Mouse (Mus musculus): ENCODE measurements around the gene Tmem43. TPM values are rescaled to one million over a fixed set of nuclear protein-coding genes. Genes with fewer than 3 reads are reported as not detected.

The Tmem43 gene
- 82.3 and 87.5 TPM in 2 replicates for polyA plus RNA-seq (2012; ENCODE audit: insufficient read depth, insufficient read length, missing spikeins)

DNA sequence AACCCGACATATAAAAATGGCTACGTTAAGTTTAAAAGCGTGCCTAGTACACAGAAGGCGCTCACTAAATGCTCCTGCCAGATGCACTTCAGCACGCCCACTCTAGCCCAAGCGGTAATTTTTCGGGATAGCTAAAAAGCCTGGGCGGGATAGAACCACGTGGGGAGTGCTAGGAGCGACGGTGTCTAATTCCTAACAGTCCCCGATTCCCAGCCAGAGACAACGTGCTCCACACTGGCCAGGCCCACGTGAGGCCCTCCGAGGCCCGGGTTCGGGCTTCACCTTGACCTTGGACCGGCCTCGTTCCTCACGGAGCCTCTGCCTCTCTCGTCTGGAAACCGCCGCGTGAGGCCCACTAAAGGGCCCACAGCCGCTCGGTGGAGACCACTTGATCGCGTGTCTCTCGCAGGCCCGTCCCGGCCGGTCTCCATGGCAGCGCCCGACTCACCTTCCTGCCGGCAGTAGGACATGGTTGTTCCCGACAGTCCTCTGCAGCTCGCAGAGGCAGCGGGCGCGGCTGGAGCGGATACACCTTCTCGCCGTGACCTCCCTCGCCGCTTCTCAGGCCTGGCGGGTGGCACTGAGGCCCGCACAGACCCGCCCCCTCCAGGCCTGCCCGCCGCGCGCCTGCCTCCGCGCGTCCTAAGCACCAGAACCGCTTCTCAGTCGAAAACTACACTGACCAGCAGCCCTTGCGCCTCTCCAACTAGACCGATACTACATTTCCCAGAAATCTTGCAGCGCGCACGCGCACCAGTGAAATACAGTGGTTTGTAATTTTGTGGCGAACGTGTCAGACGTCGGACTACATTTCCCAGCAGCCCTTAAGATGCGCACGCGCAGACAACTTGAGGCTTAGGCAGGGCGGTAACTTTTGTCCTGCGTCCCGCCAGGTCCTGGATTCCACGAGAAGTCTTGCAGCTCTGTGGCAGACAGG is at the start of gene Tmem43, which contains the start of gene Chchd4:
Gene Tmem43, plus strand, starts transcription at position 836 of the 937 bp plus-strand sequence.
Gene Chchd4, minus strand, starts transcription at position 679 of the 937 bp plus-strand sequence.
- Histone ChIP-seq H3K4me1 (ENCODE audit: control insufficient read depth, insufficient read depth, low read length) (peaks cover 29% of the 10 kb centered on the region), H3K4me3 (ENCODE audit: insufficient read depth, low read length) (peak within 1 kb of the TSS; percentile 75), H3K27ac (ENCODE audit: insufficient read depth, low read depth, low read length) (peak within 1 kb of the TSS; percentile 80)
- TF ChIP-seq CTCF (IDR thresholded peaks at IDR 0.05; ENCODE audit: low read depth, low read length) (no peak), POLR2A (IDR thresholded peaks at IDR 0.05; ENCODE audit: borderline replicate concordance, low read depth, low read length) (no peak)

DNA sequence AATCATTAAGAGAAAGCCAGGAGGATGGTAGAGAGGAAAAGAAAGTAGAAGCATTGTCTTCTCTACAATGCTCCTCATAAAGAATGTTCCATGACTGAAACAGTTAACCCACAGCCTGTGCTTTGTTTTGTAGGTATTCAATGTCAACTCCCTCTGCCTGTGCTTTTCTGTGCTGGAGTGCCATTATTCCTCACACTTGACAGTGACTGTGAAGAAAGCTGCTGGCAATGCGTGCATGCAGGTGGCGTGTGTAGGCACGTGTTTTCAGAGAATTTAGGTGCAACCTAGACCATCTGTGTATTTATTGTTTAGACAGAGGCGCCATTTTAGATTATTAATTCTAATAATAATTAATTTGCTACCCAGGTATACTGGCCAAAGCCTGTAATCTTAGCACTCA is 49.4 kb upstream of the Tmem43 start:
- Histone ChIP-seq H3K27ac (ENCODE audit: insufficient read depth, low read depth, low read length) (no peak overlapping the region), H3K4me3 (ENCODE audit: insufficient read depth, low read length) (no peak overlapping the region), H3K4me1 (ENCODE audit: control insufficient read depth, insufficient read depth, low read length) (no peaks in the 10 kb centered on the region)
- TF ChIP-seq CTCF (IDR thresholded peaks at IDR 0.05; ENCODE audit: low read depth, low read length) (no peak), POLR2A (IDR thresholded peaks at IDR 0.05; ENCODE audit: borderline replicate concordance, low read depth, low read length) (no peak)

DNA sequence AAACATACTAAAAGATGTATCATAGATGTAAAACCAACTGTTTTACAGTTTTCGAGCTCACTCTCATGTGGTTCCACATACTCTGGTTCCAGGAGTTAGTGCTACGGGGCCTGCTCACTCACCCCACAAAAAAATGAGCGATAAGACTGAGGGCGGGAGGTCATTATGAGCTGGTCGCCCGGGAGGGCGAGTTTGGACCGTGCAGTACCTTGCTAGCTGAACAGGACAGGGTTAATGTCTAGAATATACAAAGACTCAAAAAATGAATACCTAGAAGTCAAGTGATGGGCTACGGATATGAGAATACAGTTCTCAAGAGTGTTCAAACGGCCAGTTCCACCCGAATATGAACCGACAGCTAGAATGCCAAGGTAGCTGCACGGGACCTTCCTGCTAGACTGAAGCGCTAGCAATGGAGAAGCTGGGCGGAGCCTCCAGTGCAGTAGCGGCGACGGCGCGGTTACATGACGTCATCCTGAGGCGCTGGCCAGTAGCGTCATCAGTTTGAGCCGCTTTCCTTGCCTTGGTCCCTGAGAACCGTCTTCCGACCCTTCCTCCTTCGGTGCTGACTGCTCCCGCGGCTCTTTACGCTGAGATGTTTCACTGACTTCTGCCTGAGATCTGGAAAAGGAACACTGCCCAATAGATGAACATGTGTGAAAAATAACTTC is 32.9 kb upstream of the Tmem43 start:
- TF ChIP-seq POLR2A (IDR thresholded peaks at IDR 0.05; ENCODE audit: borderline replicate concordance, low read depth, low read length): no peak
- Histone ChIP-seq H3K4me3 (ENCODE audit: insufficient read depth, low read length) (peak overlapping the region; percentile 68), H3K27ac (ENCODE audit: insufficient read depth, low read depth, low read length) (peak overlapping the region; percentile 41), H3K4me1 (ENCODE audit: control insufficient read depth, insufficient read depth, low read length) (peaks cover 3% of the 10 kb centered on the region; the same call in 1 of the 2 replicates)

DNA sequence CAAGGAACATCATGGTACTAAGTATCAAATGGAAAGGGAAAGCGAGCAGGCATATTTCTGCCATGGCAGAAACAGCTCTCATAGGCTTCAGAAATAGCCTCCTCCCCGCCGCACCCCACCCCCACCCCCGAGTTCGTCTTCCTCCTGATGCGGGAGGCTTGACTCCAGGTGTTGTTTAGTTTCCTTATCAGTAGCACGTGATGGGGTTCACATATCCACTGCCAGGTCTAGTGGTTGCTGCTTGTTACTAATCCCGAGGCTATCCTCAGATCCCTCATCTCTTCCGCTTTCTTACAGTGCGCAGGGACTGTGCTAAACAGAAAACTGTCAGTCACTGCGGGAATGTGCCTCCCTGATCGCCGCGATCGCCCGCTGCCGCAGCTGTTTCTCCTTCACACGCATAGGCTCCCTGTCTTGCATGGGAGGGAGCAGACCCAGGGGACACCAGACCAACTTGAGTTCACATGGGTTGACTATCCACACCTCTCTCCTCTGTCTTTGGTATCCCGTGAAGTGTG is 32.3 kb upstream of the Tmem43 start:
- Histone ChIP-seq H3K4me1 (ENCODE audit: control insufficient read depth, insufficient read depth, low read length) (peaks cover 3% of the 10 kb centered on the region; the same call in 1 of the 2 replicates), H3K27ac (ENCODE audit: insufficient read depth, low read depth, low read length) (peak overlapping the region; percentile 41), H3K4me3 (ENCODE audit: insufficient read depth, low read length) (peak overlapping the region; percentile 68)
- TF ChIP-seq CTCF (IDR thresholded peaks at IDR 0.05; ENCODE audit: low read depth, low read length) (no peak), POLR2A (IDR thresholded peaks at IDR 0.05; ENCODE audit: borderline replicate concordance, low read depth, low read length) (no peak)

DNA sequence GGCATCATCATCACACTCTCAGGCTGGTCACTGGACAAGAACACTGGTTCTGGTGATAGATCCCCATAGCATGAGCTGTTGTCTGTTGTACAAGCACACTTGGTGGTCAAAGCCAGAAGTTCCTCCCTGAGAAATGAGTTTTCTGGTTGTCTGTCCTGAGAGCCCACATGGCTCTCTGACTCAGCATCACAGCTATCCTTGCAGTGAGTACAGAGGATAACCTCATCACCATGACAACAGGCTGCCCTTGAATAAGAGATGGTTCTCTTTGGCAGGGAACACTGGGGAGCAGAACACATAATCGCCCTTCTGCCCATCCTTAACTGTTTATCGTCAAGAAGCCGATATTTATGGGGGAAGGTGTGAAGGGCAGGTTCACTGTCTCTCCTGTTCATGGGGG is 28.2 kb upstream of the Tmem43 start:
- Histone ChIP-seq H3K4me3 (ENCODE audit: insufficient read depth, low read length) (no peak overlapping the region), H3K4me1 (ENCODE audit: control insufficient read depth, insufficient read depth, low read length) (peaks cover 3% of the 10 kb centered on the region; the same call in 1 of the 2 replicates), H3K27ac (ENCODE audit: insufficient read depth, low read depth, low read length) (no peak overlapping the region)
- TF ChIP-seq POLR2A (IDR thresholded peaks at IDR 0.05; ENCODE audit: borderline replicate concordance, low read depth, low read length) (no peak), CTCF (IDR thresholded peaks at IDR 0.05; ENCODE audit: low read depth, low read length) (no peak)

DNA sequence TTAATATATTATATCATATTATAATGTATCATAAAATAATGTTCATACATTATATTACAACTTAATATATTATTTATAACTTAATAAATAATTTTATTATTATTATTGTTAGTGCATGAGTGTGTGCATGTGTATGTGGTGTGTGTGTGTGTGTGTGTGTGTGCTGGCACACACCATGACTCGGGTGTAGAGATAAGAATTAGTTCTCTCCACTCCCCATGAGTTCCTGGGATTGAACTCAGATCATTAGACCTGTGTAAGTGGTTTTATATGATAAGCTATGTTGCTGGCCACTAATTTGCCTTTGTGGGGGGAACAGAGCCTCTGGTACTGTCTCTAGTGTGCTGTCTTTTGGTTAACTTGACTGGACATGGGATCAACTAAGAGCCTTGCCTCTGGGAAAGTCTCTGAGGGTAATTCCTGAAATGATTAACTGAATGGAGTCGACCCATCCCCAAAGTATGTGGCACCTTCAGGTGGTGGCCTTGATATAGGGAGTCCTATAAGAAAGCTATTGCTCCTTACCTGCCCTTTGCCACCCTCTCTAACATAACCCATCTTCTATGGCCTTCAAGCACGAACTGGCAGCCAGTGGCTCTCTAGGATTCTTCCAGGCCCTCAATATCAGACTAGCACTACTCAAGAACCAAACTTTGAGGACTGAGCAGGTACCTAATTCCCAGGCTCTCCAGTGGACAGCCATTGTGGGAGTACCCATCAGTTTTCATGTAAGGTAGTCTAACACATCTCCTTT is 23.9 kb upstream of the Tmem43 start:
- no peaks in the 10 kb centered on the region for H3K4me1 ChIP-seq (ENCODE audit: control insufficient read depth, insufficient read depth, low read length)
- H3K27ac ChIP-seq (ENCODE audit: insufficient read depth, low read depth, low read length): no peak overlapping the region
- H3K4me3 ChIP-seq (ENCODE audit: insufficient read depth, low read length): no peak overlapping the region
- TF ChIP-seq POLR2A (IDR thresholded peaks at IDR 0.05; ENCODE audit: borderline replicate concordance, low read depth, low read length) (no peak), CTCF (IDR thresholded peaks at IDR 0.05; ENCODE audit: low read depth, low read length) (no peak)

DNA sequence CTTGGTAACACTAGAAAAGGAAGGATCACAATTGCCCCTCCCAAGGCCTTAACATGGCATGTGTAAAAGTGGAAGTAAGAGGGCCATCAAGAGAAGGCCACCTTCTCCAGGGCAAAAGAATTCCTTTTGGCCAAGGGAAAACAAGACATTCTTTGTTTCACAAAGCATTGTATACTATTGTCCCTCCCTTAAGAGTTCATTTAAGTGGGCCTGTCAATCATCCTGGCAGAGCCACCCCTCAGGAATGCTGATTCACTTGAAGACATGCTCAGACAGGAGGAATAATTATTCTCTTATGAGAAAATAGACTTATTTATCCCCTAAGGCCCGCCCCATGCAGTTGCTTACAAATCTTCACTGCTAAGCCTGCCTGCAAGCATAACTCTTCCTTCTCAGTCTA is 21.4 kb upstream of the Tmem43 start:
- Histone ChIP-seq H3K27ac (ENCODE audit: insufficient read depth, low read depth, low read length) (no peak overlapping the region), H3K4me3 (ENCODE audit: insufficient read depth, low read length) (no peak overlapping the region), H3K4me1 (ENCODE audit: control insufficient read depth, insufficient read depth, low read length) (no peaks in the 10 kb centered on the region)
- TF ChIP-seq CTCF (IDR thresholded peaks at IDR 0.05; ENCODE audit: low read depth, low read length): no peak
- no peak for TF ChIP-seq POLR2A (IDR thresholded peaks at IDR 0.05; ENCODE audit: borderline replicate concordance, low read depth, low read length)

DNA sequence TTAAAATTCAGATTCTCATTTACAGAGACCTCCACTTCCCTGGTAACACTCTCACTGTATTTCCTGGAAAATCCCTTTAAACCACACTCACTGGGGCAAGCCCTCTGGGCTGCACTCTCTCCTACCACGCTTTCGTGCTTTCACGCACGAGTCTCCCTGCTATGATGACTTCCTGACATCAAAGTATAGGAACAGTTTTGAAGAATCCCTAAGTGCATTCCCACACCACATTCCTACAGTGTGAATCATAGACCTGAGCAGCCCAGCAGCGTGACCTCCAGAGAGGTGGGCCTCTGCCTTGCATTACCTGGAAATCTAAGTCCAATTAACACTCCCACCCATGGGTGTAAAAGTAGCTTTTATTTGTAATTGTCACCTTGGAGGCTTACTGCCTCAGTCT is 19.0 kb upstream of the Tmem43 start:
- Histone ChIP-seq H3K4me1 (ENCODE audit: control insufficient read depth, insufficient read depth, low read length) (no peaks in the 10 kb centered on the region), H3K4me3 (ENCODE audit: insufficient read depth, low read length) (no peak overlapping the region)

DNA sequence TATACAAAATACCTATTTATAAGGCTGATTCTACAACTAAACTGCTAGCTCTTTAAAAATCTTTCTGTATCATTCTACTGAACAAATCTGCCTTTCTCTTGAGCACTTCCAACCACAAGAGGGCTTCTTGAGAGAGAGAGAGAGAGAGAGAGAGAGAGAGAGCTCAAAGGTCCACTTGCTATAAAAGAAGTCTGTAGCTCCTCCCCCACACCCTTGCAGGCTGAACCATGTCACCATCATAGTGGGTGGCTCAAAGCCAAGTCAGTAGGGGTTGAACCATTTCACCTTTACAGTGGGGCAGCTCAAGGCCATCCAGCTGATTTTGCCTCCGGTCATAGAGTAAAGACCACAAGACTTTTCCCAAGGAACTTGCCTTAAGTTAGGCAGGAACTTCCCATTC is 14.0 kb upstream of the Tmem43 start:
- Histone ChIP-seq H3K4me1 (ENCODE audit: control insufficient read depth, insufficient read depth, low read length) (no peaks in the 10 kb centered on the region), H3K4me3 (ENCODE audit: insufficient read depth, low read length) (no peak overlapping the region), H3K27ac (ENCODE audit: insufficient read depth, low read depth, low read length) (no peak overlapping the region)
- TF ChIP-seq CTCF (IDR thresholded peaks at IDR 0.05; ENCODE audit: low read depth, low read length) (no peak), POLR2A (IDR thresholded peaks at IDR 0.05; ENCODE audit: borderline replicate concordance, low read depth, low read length) (no peak)

More for the DNA sequence above, 19.0 kb upstream of the Tmem43 start:
- H3K27ac ChIP-seq (ENCODE audit: insufficient read depth, low read depth, low read length): no peak overlapping the region
- TF ChIP-seq CTCF (IDR thresholded peaks at IDR 0.05; ENCODE audit: low read depth, low read length) (no peak), POLR2A (IDR thresholded peaks at IDR 0.05; ENCODE audit: borderline replicate concordance, low read depth, low read length) (no peak)

Data from bone marrow macrophage, adult 2 months (primary cell).